Mouse (Mus musculus) stomach, embryonic 15.5 days (tissue): ENCODE data around the gene Fam167b. TPM values are rescaled to one million over a fixed set of nuclear protein-coding genes. Genes with fewer than 3 reads are reported as not detected.
A peak's percentile ranks its signal among the peaks of the same experiment; 100 is the strongest.

ENCODE experiments used
- ATAC-seq: fragments of 200-750 bp; cut with Nextera tagmentation; 2 replicates; pipeline ENCODE4 v1.8.0; 2017; ENCODE audit warnings: low read depth, moderate number of reproducible peaks, moderate TSS enrichment; ENCODE audit not compliant: insufficient read depth, low FRiP score
- H3K27ac ChIP-seq: fragments of 300-500 bp; sonication (generic); 2 replicates; pipeline ENCODE4 v1.5.1; 2015; ENCODE audit warnings: mild to moderate bottlenecking, inconsistent platforms
- H3K27me3 ChIP-seq: fragments of 300-500 bp; sonication (generic); replicated peaks from 2 replicates; pipeline ENCODE4 v1.6.1; 2015; ENCODE audit warnings: inconsistent platforms
- H3K36me3 ChIP-seq: fragments of 300-500 bp; sonication (generic); 2 replicates; pipeline ENCODE4 v1.6.1; 2015; ENCODE audit warnings: inconsistent platforms
- H3K4me1 ChIP-seq: fragments of 300-500 bp; sonication (generic); 2 replicates; pipeline ENCODE4 v1.6.1; 2015; ENCODE audit warnings: inconsistent platforms
- H3K4me2 ChIP-seq: fragments of 300-500 bp; sonication (generic); 2 replicates; pipeline ENCODE4 v1.6.1; 2015; ENCODE audit warnings: mild to moderate bottlenecking, inconsistent platforms
- H3K4me3 ChIP-seq: fragments of 300-500 bp; sonication (generic); replicated peaks from 2 replicates; pipeline ENCODE4 v1.5.1; 2015; ENCODE audit warnings: inconsistent platforms
- H3K9ac ChIP-seq: fragments of 300-500 bp; sonication (generic); 2 replicates; pipeline ENCODE4 v1.6.1; 2015; ENCODE audit warnings: inconsistent platforms
- H3K9me3 ChIP-seq: fragments of 300-500 bp; sonication (generic); 2 replicates; pipeline ENCODE4 v1.6.1; 2016; ENCODE audit warnings: inconsistent platforms
- WGBS: fragments of 180-500 bp; shearing (Covaris S2); methylation state at CpG from one replicate; pipeline ENCODE4 v1.1.7; 2015; 5-methylcytosine and 5-hydroxymethylcytosine counted together
- polyA plus RNA-seq: library from polyadenylated mRNA; unstranded; fragments of >200 nt; fragmentation: Nextera tagmentation; extraction: Ambion mirVana; gene quantifications from 2 replicates; pipeline ENCODE4 v1.2.1, GENCODE M21; 2015

Fam167b gene
- polyA plus RNA-seq, 1 experiment from 2014 or later = 3.5 TPM

DNA sequence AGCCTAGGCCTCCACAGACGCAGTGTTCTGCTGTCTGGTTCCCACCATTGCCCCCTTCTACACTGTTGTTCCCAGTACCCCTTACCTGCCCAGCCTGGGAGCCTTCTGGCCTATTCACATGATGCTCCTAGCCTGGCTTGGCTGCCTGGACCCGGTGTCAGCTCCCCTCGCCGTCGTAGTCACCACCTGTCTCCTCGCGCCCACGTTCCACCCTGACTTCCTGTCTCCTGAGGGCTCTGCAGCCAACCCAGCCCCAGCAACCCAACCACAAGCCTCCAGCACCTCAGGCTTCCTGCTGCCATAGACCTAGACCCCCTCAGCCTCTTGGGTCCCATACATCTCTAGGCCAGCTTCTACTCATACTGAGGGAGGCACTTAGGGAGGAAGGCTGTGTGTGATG, 4.9 kb downstream of the Fam167b start, which contains the start of gene Lck:
Lck (minus strand) TSS at position 212 of the 400 bp plus-strand sequence.
- Histone ChIP-seq H3K4me1 (no peaks in the 10 kb centered on the region), H3K36me3 (no peaks in the 10 kb centered on the region), H3K27me3 (no peaks in the 10 kb centered on the region), H3K4me3 (no peak within 1 kb of the TSS), H3K4me2 (no peak within 1 kb of the TSS), H3K9me3 (no peaks in the 10 kb centered on the region), H3K27ac (no peak within 1 kb of the TSS), H3K9ac (no peak within 1 kb of the TSS)
- no peak for ATAC-seq
- WGBS = 92% methylated on average over 8 of the region's 8 CpGs

DNA sequence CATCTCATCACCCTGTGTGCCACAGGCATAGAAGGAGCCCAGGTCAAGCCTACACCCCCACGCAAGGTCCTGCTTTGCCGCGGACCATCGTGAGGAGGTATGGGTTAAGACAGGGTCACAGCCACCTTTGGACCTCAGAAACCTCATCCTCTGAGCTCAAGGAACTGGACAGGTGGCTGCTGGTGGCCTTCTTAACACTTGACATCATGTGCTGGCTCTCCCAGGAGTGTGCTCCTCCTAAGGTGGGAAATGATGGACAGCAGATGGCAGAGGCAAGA, 5.3 kb downstream of the Fam167b start:
- no peak overlapping the region for H3K27ac ChIP-seq
- H3K36me3 ChIP-seq = no peaks in the 10 kb centered on the region
- no peak overlapping the region for H3K4me3 ChIP-seq
- no peaks in the 10 kb centered on the region for H3K4me1 ChIP-seq
- no peaks in the 10 kb centered on the region for H3K9me3 ChIP-seq
- 97% methylated on average over 4 of the region's 4 CpGs for WGBS
- no peak overlapping the region for H3K9ac ChIP-seq
- no peak overlapping the region for H3K4me2 ChIP-seq
- no peaks in the 10 kb centered on the region for H3K27me3 ChIP-seq
- no peak for ATAC-seq

DNA sequence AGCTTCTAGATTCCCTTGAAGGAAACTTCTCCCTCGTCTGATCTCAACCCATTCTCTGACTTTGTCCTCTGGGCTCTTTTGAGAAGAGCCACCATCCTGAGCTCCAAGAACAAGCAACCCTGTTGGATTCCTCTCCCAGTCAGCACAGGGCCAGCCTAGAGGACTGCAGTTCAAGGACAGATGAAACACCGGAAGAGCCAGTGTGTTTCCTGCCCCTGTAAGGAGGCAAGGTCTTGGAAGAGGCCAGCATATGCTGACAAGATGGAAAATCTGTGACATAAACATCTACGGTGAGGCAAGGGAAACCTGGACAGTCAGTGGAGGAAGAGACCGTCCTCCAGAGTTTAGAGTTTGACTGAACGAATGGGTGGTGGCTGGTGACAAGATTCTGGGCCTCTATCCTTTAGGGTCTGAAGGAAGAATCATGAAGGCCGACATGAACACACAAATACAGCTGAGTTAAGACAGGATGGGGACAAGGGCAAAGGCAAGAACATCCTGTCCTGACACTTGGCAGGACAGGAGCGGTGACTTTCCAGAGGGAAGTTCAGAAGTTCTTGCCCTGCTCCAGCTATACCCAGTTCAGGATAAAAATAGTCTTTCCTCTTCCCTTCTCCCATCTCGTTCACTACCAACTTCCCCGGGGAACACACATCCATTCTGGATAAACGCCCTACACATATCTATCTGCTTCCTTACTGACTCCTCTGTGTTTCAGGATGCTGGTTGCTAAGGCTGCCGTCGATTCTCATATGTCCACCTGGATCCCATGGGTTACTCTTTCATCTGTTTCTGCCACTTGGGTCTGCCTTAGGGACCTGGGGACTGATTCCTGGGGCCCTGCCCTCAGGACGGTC, 5.9 kb downstream of the Fam167b start:
- Histone ChIP-seq H3K27me3 (no peaks in the 10 kb centered on the region), H3K27ac (no peak overlapping the region), H3K9me3 (no peaks in the 10 kb centered on the region), H3K4me2 (no peak overlapping the region), H3K4me1 (no peaks in the 10 kb centered on the region), H3K4me3 (no peak overlapping the region), H3K36me3 (no peaks in the 10 kb centered on the region), H3K9ac (no peak overlapping the region)
- ATAC-seq = no peak
- WGBS = 75% methylated on average over 13 of the region's 13 CpGs

DNA sequence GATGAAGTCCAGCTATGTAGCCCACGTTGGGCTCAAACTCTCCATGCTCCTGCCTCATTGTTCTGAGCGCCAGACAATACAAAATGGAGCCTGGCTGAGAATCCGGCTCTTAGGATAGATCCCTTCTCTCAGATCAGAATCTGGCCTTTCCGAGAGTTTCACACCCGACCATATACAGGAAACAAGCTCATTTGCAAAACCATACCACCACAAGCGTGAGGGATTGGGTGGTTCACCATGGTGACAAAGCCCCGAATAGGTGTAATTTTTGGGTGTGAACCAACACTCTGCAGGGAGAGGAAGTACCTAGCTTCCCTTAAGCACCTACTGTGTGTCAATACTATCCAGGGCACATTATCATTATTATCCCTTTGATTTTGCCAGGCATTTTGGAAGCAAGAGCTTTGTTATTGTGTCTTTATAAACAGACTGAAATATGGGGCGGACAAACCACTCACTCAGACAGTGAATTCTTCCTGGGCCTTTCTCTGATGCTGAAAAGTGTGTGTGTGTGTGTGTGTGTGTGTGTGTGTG, 6.7 kb downstream of the Fam167b start:
- Histone ChIP-seq H3K4me2 (no peak overlapping the region), H3K36me3 (no peaks in the 10 kb centered on the region), H3K9ac (no peak overlapping the region), H3K9me3 (no peaks in the 10 kb centered on the region), H3K27me3 (no peaks in the 10 kb centered on the region), H3K27ac (no peak overlapping the region), H3K4me1 (no peaks in the 10 kb centered on the region), H3K4me3 (no peak overlapping the region)
- no peak for ATAC-seq
- 64% methylated on average over 8 of the region's 8 CpGs for WGBS

DNA sequence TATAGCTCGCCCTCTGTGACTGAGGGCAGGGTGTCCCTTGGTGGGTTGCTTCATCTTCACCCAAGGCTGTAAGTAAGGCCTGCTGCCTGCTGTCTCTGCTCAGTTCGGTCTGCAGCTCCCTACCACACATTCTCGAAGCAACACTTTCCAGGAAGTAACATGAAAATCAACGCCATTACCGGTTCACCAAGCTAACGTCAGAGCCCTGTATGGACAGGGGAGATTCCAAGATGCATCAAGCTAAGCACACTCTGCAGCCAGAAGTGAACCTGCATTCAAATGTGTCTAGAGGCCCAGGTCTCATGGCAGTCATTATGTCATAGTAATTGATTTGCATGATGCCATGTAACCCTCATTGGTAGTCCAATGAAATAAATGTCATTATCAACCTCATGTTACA, 8.3 kb downstream of the Fam167b start:
- no peaks in the 10 kb centered on the region for H3K36me3 ChIP-seq
- 91% methylated on average over 6 of the region's 6 CpGs for whole genome bisulfite sequencing
- no peak overlapping the region for H3K27ac ChIP-seq
- no peaks in the 10 kb centered on the region for H3K9me3 ChIP-seq
- no peaks in the 10 kb centered on the region for H3K4me1 ChIP-seq
- H3K9ac ChIP-seq = no peak overlapping the region
- H3K4me2 ChIP-seq = no peak overlapping the region
- no peaks in the 10 kb centered on the region for H3K27me3 ChIP-seq
- no peak overlapping the region for H3K4me3 ChIP-seq
- ATAC-seq = no peak

DNA sequence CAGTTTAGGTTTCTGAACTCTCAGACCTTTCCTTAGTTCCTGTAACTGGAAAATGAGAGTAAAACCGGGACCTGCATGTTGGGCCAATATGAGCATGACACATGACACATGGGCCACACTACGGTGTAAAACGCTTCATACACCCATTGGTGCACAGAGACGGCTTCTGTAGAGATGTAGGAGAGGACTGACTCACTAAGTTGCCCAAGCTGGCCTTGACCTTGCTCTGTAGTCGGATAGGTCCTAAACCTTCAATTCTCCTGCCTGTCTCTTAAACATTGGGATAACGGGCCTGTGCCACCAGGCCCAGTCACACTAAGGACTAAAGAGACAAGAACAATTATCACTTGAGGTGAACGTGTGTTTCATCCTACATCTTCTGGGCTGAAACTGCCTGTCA, 10.0 kb downstream of the Fam167b start:
- ATAC-seq = no peak
- Histone ChIP-seq H3K9ac (no peak overlapping the region), H3K27me3 (no peaks in the 10 kb centered on the region), H3K4me2 (no peak overlapping the region), H3K4me3 (no peak overlapping the region), H3K27ac (no peak overlapping the region), H3K9me3 (no peaks in the 10 kb centered on the region), H3K36me3 (no peaks in the 10 kb centered on the region), H3K4me1 (peaks cover 6% of the 10 kb centered on the region; the same call in 1 of the 2 replicates)
- WGBS = 90% methylated on average over 7 of the region's 7 CpGs

DNA sequence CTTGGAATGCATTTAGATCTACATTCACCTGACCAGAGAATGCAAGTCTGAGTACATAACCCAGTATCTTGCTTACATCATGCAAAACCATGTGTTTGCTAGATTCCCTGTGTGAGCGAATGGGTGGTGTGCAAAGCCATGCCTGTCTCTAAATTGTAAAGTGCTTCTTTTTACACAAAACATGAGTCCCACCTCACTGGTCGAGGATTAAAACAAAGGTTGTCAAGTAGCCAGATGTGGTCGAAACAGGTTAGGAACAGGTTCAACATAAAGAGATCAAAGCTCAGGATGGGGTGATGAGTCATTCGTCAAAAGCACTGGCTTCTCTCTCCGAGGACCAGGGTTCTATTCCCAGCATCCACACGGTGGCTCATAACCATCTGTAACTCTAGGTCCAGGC, 13.2 kb downstream of the Fam167b start:
- no peak for ATAC-seq
- Histone ChIP-seq H3K4me1 (peaks cover 7% of the 10 kb centered on the region; the same call in 1 of the 2 replicates), H3K27me3 (no peaks in the 10 kb centered on the region), H3K4me2 (no peak overlapping the region), H3K27ac (no peak overlapping the region), H3K9me3 (no peaks in the 10 kb centered on the region), H3K36me3 (no peaks in the 10 kb centered on the region), H3K9ac (no peak overlapping the region), H3K4me3 (no peak overlapping the region)
- WGBS = 74% methylated on average over 6 of the region's 6 CpGs

DNA sequence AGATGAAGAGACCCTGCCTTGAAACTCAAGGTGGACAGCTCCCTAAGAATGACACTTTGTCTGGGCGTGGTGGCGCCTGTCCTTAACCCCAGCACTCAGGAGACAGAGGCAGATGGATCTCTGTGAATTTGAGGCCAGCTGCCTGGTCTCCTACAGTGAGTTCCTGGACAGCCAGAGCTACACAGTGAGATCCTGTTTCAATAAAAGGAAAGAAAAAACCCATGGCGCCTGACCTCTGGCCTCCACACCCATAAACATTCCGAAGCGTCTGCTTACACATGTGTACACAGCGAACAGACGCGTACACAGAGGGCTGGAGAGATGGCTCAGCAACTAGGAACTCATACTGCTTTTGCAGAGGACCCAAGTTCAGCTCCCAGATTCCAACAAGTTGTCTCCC, 14.6 kb downstream of the Fam167b start:
- Histone ChIP-seq H3K36me3 (no peaks in the 10 kb centered on the region), H3K4me1 (peaks cover 7% of the 10 kb centered on the region; the same call in 1 of the 2 replicates), H3K27me3 (no peaks in the 10 kb centered on the region), H3K27ac (no peak overlapping the region), H3K4me3 (no peak overlapping the region), H3K4me2 (no peak overlapping the region), H3K9ac (no peak overlapping the region), H3K9me3 (no peaks in the 10 kb centered on the region)
- 23% methylated on average over 8 of the region's 8 CpGs for WGBS
- ATAC-seq = 0 out of 2 replicates have a peak, but pooled peaks have one; percentile 35

DNA sequence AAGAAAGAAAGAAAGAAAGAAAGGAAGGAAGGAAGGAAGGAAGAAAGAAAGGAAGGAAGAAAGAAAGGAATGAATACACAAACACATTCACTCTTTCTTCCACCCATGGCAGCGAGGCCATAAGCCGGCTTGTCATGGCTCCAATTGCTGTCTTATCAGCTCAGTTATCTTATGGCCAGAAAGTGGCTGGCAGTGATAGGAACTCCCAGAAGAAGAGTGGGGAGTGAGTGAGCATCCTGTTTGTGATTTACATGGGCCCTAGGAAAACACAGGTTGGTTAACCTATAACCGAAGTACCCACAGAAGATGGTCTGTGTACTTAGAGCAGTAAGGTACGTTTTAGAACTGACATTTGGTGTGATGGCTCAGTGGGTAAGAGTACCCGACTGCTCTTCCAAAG, 17.2 kb downstream of the Fam167b start:
- H3K4me3 ChIP-seq = no peak overlapping the region
- H3K9me3 ChIP-seq = no peaks in the 10 kb centered on the region
- 70% methylated on average over 5 of the region's 5 CpGs for WGBS
- no peak for ATAC-seq
- H3K27ac ChIP-seq = no peak overlapping the region
- no peak overlapping the region for H3K4me2 ChIP-seq
- no peak overlapping the region for H3K9ac ChIP-seq
- no peaks in the 10 kb centered on the region for H3K36me3 ChIP-seq
- no peaks in the 10 kb centered on the region for H3K27me3 ChIP-seq
- peaks cover 13% of the 10 kb centered on the region; the same call in 1 of the 2 replicates for H3K4me1 ChIP-seq

DNA sequence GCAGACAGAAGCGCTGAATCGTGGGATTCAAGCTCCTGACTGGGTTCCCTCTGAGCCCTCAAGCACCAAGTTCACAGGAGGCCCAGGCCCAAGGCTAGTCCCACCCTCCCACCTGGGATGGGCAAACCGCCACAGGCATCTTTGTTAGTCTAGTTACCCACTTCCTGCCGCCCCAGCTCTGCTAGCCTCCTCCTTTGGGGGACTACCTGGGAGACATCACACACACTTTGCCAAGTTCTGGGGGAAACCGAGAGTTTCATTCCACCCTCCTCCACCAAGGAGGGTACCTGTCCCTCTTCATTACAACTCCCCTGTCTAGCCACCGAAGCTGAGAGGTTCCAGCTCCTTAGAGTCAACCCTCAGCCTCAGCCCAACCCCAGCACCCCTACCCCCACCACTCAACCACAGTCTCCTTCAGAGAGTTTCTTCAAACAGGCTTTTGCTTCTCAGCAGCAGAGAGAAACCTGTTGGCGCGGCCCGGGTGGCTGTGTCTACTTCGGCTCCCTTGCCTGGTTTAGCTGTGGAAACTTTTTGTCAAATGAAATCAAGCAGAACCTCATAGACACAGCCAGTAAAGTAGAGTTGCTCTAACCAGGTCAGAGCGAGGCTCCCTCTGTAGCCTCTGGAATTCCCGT, 19.9 kb downstream of the Fam167b start:
- no peak for ATAC-seq
- H3K9ac ChIP-seq = no peak overlapping the region
- H3K9me3 ChIP-seq = no peaks in the 10 kb centered on the region
- no peak overlapping the region for H3K4me3 ChIP-seq
- no peak overlapping the region for H3K27ac ChIP-seq
- WGBS = 85% methylated on average over 12 of the region's 12 CpGs
- peaks cover 14% of the 10 kb centered on the region for H3K4me1 ChIP-seq
- H3K36me3 ChIP-seq = no peaks in the 10 kb centered on the region
- H3K27me3 ChIP-seq = no peaks in the 10 kb centered on the region
- H3K4me2 ChIP-seq = no peak overlapping the region

DNA sequence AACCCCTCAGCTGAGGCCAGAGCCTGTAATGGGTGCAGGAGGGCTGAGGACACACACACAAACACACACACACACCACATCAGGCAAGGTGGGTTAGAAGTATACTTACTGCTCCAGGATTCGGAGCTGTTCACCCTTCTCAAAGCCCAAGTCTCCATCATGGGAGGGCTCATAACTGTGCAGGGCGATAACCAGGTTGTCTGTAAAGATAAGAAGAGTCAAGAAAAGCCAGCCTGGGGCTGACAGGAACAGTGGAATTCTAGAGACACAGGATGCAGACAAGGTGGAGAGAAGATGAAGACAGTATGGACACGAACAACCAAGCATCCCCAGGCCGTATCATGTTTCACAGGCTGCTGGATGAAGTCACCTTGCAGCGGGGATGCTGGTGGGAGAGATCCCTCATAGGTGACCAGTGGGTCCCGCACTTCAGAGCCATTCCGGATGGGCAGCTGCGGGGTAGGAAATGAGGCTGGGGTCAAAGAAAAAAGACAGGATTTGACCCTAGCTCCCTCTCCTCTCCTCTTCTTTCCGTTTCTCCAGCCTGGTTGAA, 21.0 kb downstream of the Fam167b start:
- Histone ChIP-seq H3K27me3 (no peaks in the 10 kb centered on the region), H3K27ac (peak overlapping the region; percentile 71), H3K9me3 (no peaks in the 10 kb centered on the region), H3K36me3 (no peaks in the 10 kb centered on the region), H3K4me3 (peak overlapping the region; percentile 48), H3K4me2 (peak overlapping the region; percentile 76), H3K9ac (no peak overlapping the region), H3K4me1 (peaks cover 12% of the 10 kb centered on the region)
- peak; percentile 59; the same call in 1 of the 2 replicates for ATAC-seq
- WGBS = 73% methylated on average over 9 of the region's 9 CpGs
